Mouse (Mus musculus) adrenal gland (tissue): Measurements from ENCODE around the gene Spata2l.
"Not testable (repeated sequence)": the region's sequence is repeated elsewhere in the genome, so short reads cannot be mapped to it uniquely, and the experiment has no call there.

ENCODE experiments used
- intact Hi-C: fragments of 180-260 bp; cut with DNase I; formaldehyde crosslinking; loops from one replicate; pipeline ENCODE4 v1.15.1; 2025

Spata2l gene

GRCm38 (mm10) chr8:123211876-123212275 lies 24.2 kb downstream of the Spata2l start:
- intact Hi-C loops, result loop anchor here (10.0 kb wide), 1 partner anchor 597 kb away; the partner anchor contains the start of genes Galns and Trappc2l

- intact Hi-C loops, result loop anchor here (5.0 kb wide), 2 partner anchors 96 to 366 kb away; no protein-coding TSS in a partner anchor
Observed at GRCm38 (mm10) chr8:123203571-123203970, 32.5 kb downstream of the Spata2l start.

- intact Hi-C loops, result loop anchor here (5.0 kb wide), 2 partner anchors 95 to 365 kb away; no protein-coding TSS in a partner anchor
Observed at GRCm38 (mm10) chr8:123202288-123202687, 33.7 kb downstream of the Spata2l start.

GRCm38 (mm10) chr8:123199864-123200263 lies 36.2 kb downstream of the Spata2l start:
- intact Hi-C loops, result loop anchor here (5.0 kb wide), 2 partner anchors 93 to 363 kb away; no protein-coding TSS in a partner anchor

GRCm38 (mm10) chr8:123197016-123197415 lies 39.0 kb downstream of the Spata2l start:
- intact Hi-C loops, result not testable (repeated sequence)

GRCm38 (mm10) chr8:123193771-123194170 lies 42.3 kb downstream of the Spata2l start:
- intact Hi-C loops, result loop anchor here (5.0 kb wide), 1 partner anchor 46 kb away; no protein-coding TSS in a partner anchor

- intact Hi-C loops, result loop anchor here (5.0 kb wide), 1 partner anchor 45 kb away; no protein-coding TSS in a partner anchor
Observed at GRCm38 (mm10) chr8:123191908-123192307, 44.1 kb downstream of the Spata2l start.

GRCm38 (mm10) chr8:123190678-123191077 lies 45.4 kb downstream of the Spata2l start:
- intact Hi-C loops, result loop anchor here (5.0 kb wide), 1 partner anchor 43 kb away; no protein-coding TSS in a partner anchor

GRCm38 (mm10) chr8:123188841-123189240 lies 47.2 kb downstream of the Spata2l start:
- intact Hi-C loops, result no loop called here

- intact Hi-C loops, result no loop called here
Observed at GRCm38 (mm10) chr8:123188006-123188405, 48.0 kb downstream of the Spata2l start.

GRCm38 (mm10) chr8:123185566-123186409 lies 50.2 kb downstream of the Spata2l start, which contains the start of gene Dpep1:
Gene Dpep1 (plus strand): TSS chr8:123186242.
- intact Hi-C loops, result no loop called here

GRCm38 (mm10) chr8:123181391-123181790 lies 54.6 kb downstream of the Spata2l start:
- intact Hi-C loops, result no loop called here
